In the genomic region with DNA sequence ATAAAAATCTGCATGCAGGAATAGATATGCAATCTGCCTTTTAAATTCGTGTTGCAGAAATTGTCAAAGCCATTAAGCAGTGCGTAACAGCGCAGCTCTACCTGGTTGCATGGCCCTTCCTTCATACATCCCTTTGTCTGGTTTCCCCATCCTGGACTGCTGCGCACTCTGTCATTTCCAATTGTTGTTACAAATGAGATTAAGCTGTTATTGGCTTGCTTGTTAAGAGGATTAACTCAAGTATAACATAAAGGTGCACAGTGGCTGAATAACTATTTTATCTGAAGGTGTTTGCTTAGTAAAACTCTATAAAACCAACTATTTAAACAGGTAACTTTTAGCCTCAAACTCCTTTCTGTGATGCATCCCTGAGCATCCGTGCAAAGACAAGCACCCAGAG, we compare ENCODE assay signal across 26 mouse cellular contexts.
DNase-seq lines count a peak whose midpoint lies in the region; ATAC-seq lines count a peak whose summit lies in the region.
"Had no signal": no experiment of that assay in that cellular context is flagged by ENCODE, and none has a peak within 500 bp of the region (broad histone marks: within the 10 kb centered on the region; RNA-seq: fewer than 3 reads in every experiment).

No protein-coding gene starts in this region.

- DNase-seq in midbrain, embryonic 11.5 days (ENCODE audit: low spot score, missing footprints), result peak; percentile 76
- DNase-seq in retina, postnatal 1 day, result peak; percentile 55
- no peak for DNase-seq in hindbrain, embryonic 10.5 days (ENCODE audit: low spot score)
- no peak for DNase-seq in heart, adult 8-10 months (ENCODE audit: low spot score)
- DNase-seq: adrenal gland, adult 2 months; adrenal gland, postnatal 10 days; adrenal gland, postnatal 25 days; B cell, adult 2 months; cerebellum, adult 11 months; cerebellum, adult 18-20 months; cerebellum, adult 8-10 months; cerebellum, adult 9-11 months; cerebellum, postnatal 14 days; cerebellum, postnatal 36 days; embryo, embryonic 11 days had no signal

- no peaks in the 10 kb centered on the region for H3K27me3 ChIP-seq in midbrain, embryonic 11.5 days (ENCODE audit: control insufficient read depth, insufficient read depth, low read length)
- H3K27me3 ChIP-seq in midbrain, embryonic 13.5 days, result no peaks in the 10 kb centered on the region
- H3K27me3 ChIP-seq in hindbrain, embryonic 10.5 days (ENCODE audit: insufficient read depth, poor library complexity, severe bottlenecking), result no peaks in the 10 kb centered on the region
- H3K27me3 ChIP-seq: CH12.LX; embryonic facial prominence, embryonic 13.5 days; embryonic facial prominence, embryonic 15.5 days; forebrain, embryonic 12.5 days had no signal

- H3K4me2 ChIP-seq in midbrain, embryonic 11.5 days, result no peak overlapping the region
- no peak overlapping the region for H3K4me2 ChIP-seq in midbrain, embryonic 13.5 days (replicated peaks)
- H3K4me2 ChIP-seq: embryonic facial prominence, embryonic 13.5 days; embryonic facial prominence, embryonic 15.5 days; forebrain, embryonic 12.5 days had no signal

- H3K4me3 ChIP-seq in midbrain, embryonic 11.5 days (ENCODE audit: low read depth, low read length), result no peak overlapping the region
- H3K4me3 ChIP-seq in midbrain, embryonic 13.5 days (replicated peaks), result no peak overlapping the region
- H3K4me3 ChIP-seq in hindbrain, embryonic 10.5 days, result no peak overlapping the region
- H3K4me3 ChIP-seq: embryonic facial prominence, embryonic 13.5 days; embryonic facial prominence, embryonic 15.5 days; erythroblast, embryonic 14.5 days; forebrain, embryonic 10.5 days; forebrain, embryonic 12.5 days had no signal

- H3K9ac ChIP-seq in midbrain, embryonic 11.5 days (ENCODE audit: low read length), result no peak overlapping the region
- H3K9ac ChIP-seq in midbrain, embryonic 13.5 days (replicated peaks), result no peak overlapping the region
- H3K9ac ChIP-seq: embryonic facial prominence, embryonic 13.5 days; embryonic facial prominence, embryonic 15.5 days; forebrain, embryonic 12.5 days had no signal

- no peaks in the 10 kb centered on the region for H3K4me1 ChIP-seq in midbrain, embryonic 11.5 days (ENCODE audit: control insufficient read depth, insufficient read depth, low read length)
- H3K4me1 ChIP-seq in midbrain, embryonic 13.5 days (replicated peaks), result no peaks in the 10 kb centered on the region
- no peaks in the 10 kb centered on the region for H3K4me1 ChIP-seq in hindbrain, embryonic 10.5 days (replicated peaks)
- H3K4me1 ChIP-seq: embryonic facial prominence, embryonic 13.5 days; embryonic facial prominence, embryonic 15.5 days; forebrain, embryonic 12.5 days had no signal

- H3K27ac ChIP-seq in midbrain, embryonic 11.5 days (ENCODE audit: low read depth, low read length), result no peak overlapping the region
- no peak overlapping the region for H3K27ac ChIP-seq in midbrain, embryonic 13.5 days
- no peak overlapping the region for H3K27ac ChIP-seq in hindbrain, embryonic 10.5 days
- H3K27ac ChIP-seq: embryonic facial prominence, embryonic 13.5 days; embryonic facial prominence, embryonic 15.5 days; forebrain, embryonic 10.5 days; forebrain, embryonic 12.5 days had no signal

- H3K36me3 ChIP-seq in midbrain, embryonic 11.5 days (ENCODE audit: control insufficient read depth, insufficient read depth, low read length), result no peaks in the 10 kb centered on the region
- no peaks in the 10 kb centered on the region for H3K36me3 ChIP-seq in midbrain, embryonic 13.5 days
- no peaks in the 10 kb centered on the region for H3K36me3 ChIP-seq in hindbrain, embryonic 10.5 days
- H3K36me3 ChIP-seq: embryonic facial prominence, embryonic 13.5 days; embryonic facial prominence, embryonic 15.5 days; forebrain, embryonic 10.5 days; forebrain, embryonic 12.5 days; G1E had no signal

- H3K9me3 ChIP-seq in midbrain, embryonic 11.5 days (ENCODE audit: control insufficient read depth, low read length), result no peaks in the 10 kb centered on the region
- H3K9me3 ChIP-seq in midbrain, embryonic 13.5 days, result no peaks in the 10 kb centered on the region
- H3K9me3 ChIP-seq in hindbrain, embryonic 10.5 days, result no peaks in the 10 kb centered on the region
- H3K9me3 ChIP-seq: embryonic facial prominence, embryonic 13.5 days; embryonic facial prominence, embryonic 15.5 days; forebrain, embryonic 10.5 days; forebrain, embryonic 12.5 days; G1E had no signal

- ATAC-seq in midbrain, embryonic 11.5 days (ENCODE audit: low FRiP score), result no peak
- ATAC-seq in midbrain, embryonic 13.5 days, result no peak
- ATAC-seq: CD4-positive, CD25-positive, alpha-beta regulatory T cell, adult 4 months; forebrain, embryonic 14.5 days; forebrain, embryonic 16.5 days had no signal

- WGBS in midbrain, embryonic 11.5 days, result 74% methylated on average over 5 of the region's 5 CpGs
- WGBS in midbrain, embryonic 13.5 days, result 58% methylated on average over 5 of the region's 5 CpGs
- 92% methylated on average over 5 of the region's 5 CpGs for WGBS in hindbrain, embryonic 10.5 days

Comparison
In these comparisons a context has a peak if more than half of its experiments do, and no peak if none do; other contexts are left out.
1. DNase-seq: peak in midbrain, embryonic 11.5 days (single experiment) and retina, postnatal 1 day (single experiment); none in hindbrain, embryonic 10.5 days (single experiment) and heart, adult 8-10 months (single experiment).